Mouse (Mus musculus) Patski (cell line): ENCODE results near the gene B3gnt4. TPM values are rescaled to one million over a fixed set of nuclear protein-coding genes. Genes with fewer than 3 reads are reported as not detected.
A peak's percentile ranks its signal among the peaks of the same experiment; 100 is the strongest.
"Not testable (repeated sequence)": the region's sequence is repeated elsewhere in the genome, so short reads cannot be mapped to it uniquely, and the experiment has no call there.

ENCODE experiments used
- ATAC-seq: fragments of 100-300 bp; one replicate; pipeline ENCODE4 v1.8.0; 2021
- CTCF ChIA-PET: fragments of 350-600 bp; sonication (Branson Sonifier 250); formaldehyde crosslinking; loops from one replicate; lab custom pipeline; 2022; ENCODE audit warnings: inconsistent platforms; lab: Charles Lee
- POLR2A ChIA-PET: fragments of 350-600 bp; sonication (Branson Sonifier 250); formaldehyde crosslinking; loops from one replicate; lab custom pipeline; 2022; ENCODE audit warnings: antibody characterized with exemption, inconsistent platforms; lab: Charles Lee
- DNase-seq: peaks from one replicate; pipeline ENCODE4 v3.0.0-alpha.2; 2011; ENCODE audit warnings: low read depth, low spot score
- H3K27me3 ChIP-seq: fragments of 371-371 bp; one replicate; pipeline ENCODE4 v1.5.1; 2021
- CTCF ChIP-seq: fragments of 100-300 bp; IDR thresholded peaks from one replicate; pipeline ENCODE4 v1.5.1; 2021
- in situ Hi-C: fragments of 300-500 bp; cut with MboI; formaldehyde crosslinking; loops from 3 replicates; pipeline ENCODE4 v1.11.1; 2018; ENCODE audit warnings: low pct_unique_long_range_greater_than_20kb, mixed read lengths
- polyA plus RNA-seq: library from polyadenylated mRNA; unstranded; gene quantifications from one replicate; pipeline ENCODE4 v1.2.3, GENCODE M21; 2021

The B3gnt4 gene
- polyA plus RNA-seq, 1 experiment from 2014 or later, result 0.22 TPM

GRCm38 (mm10) chr5:123507936-123508723, 2.1 kb upstream of the B3gnt4 start:
- in situ Hi-C loops, result no loop called here
- ATAC-seq, result peak; percentile 49
- no peak for TF ChIP-seq CTCF
- ChIA-PET CTCF (interaction anchor here (1.2 to 1.3 kb wide), 2 partner anchors 8 to 13 kb away, joined by 3 to 5 read pairs; no protein-coding TSS in a partner anchor), POLR2A (no interaction called here)
- DNase-seq, result no peak
- H3K27me3 ChIP-seq, result peaks cover 9% of the 10 kb centered on the region

- in situ Hi-C loops, result no loop called here
- DNase-seq, result no peak
- CTCF ChIA-PET, result interaction anchor here (1.3 kb wide), 2 partner anchors 9 to 12 kb away, joined by 3 to 5 read pairs; no protein-coding TSS in a partner anchor
- peaks cover 9% of the 10 kb centered on the region for H3K27me3 ChIP-seq
- no peak for TF ChIP-seq CTCF
- POLR2A ChIA-PET, result no interaction called here
- no peak for ATAC-seq
Measured at GRCm38 (mm10) chr5:123508921-123509320, 1.3 kb upstream of the B3gnt4 start.

GRCm38 (mm10) chr5:123511426-123511825, 1.2 kb downstream of the B3gnt4 start:
- ATAC-seq, H3K27me3 ChIP-seq, in situ Hi-C loops, DNase-seq, CTCF ChIA-PET: not testable (repeated sequence)
- POLR2A ChIA-PET, result interaction anchor here (0.9 kb wide), 1 partner anchor 10 kb away, joined by 3 read pairs; no protein-coding TSS in a partner anchor

- ATAC-seq (no peak), DNase-seq (no peak)
- in situ Hi-C loops, result no loop called here
- ChIA-PET CTCF (no interaction called here), POLR2A (interaction anchor here (0.9 kb wide), 1 partner anchor 11 kb away, joined by 3 read pairs; no protein-coding TSS in a partner anchor)
- peaks cover 2% of the 10 kb centered on the region for H3K27me3 ChIP-seq
- no peak for TF ChIP-seq CTCF
Measured at GRCm38 (mm10) chr5:123512102-123512501, 1.8 kb downstream of the B3gnt4 start.

- ChIA-PET CTCF (interaction anchor here (1.1 to 1.2 kb wide), 2 partner anchors 16 to 71 kb away, joined by 3 to 6 read pairs; no protein-coding TSS in a partner anchor), POLR2A (no interaction called here)
- no peaks in the 10 kb centered on the region for H3K27me3 ChIP-seq
- no peak for DNase-seq
- TF ChIP-seq CTCF, result no peak
- no peak for ATAC-seq
- in situ Hi-C loops, result no loop called here
Measured at GRCm38 (mm10) chr5:123514871-123515270, 4.6 kb downstream of the B3gnt4 start.

- POLR2A ChIA-PET, result no interaction called here
Measured at GRCm38 (mm10) chr5:123520666-123521065, 10.4 kb downstream of the B3gnt4 start.

GRCm38 (mm10) chr5:123521621-123522020, 11.4 kb downstream of the B3gnt4 start:
- no peak for DNase-seq
- no peaks in the 10 kb centered on the region for H3K27me3 ChIP-seq
- ChIA-PET CTCF (interaction anchor here (1.3 kb wide), 1 partner anchor 13 kb away, joined by 5 read pairs; no protein-coding TSS in a partner anchor), POLR2A (no interaction called here)
- no peak for ATAC-seq
- in situ Hi-C loops, result no loop called here
- no peak for TF ChIP-seq CTCF

More at GRCm38 (mm10) chr5:123520666-123521065, 10.4 kb downstream of the B3gnt4 start:
- in situ Hi-C loops, result no loop called here
- DNase-seq, result no peak
- CTCF ChIA-PET, result interaction anchor here (1.3 kb wide), 1 partner anchor 12 kb away, joined by 5 read pairs; no protein-coding TSS in a partner anchor
- no peak for TF ChIP-seq CTCF
- no peak for ATAC-seq
- H3K27me3 ChIP-seq, result no peaks in the 10 kb centered on the region

- ATAC-seq, result no peak
- in situ Hi-C loops, result no loop called here
- ChIA-PET CTCF (no interaction called here), POLR2A (no interaction called here)
- no peaks in the 10 kb centered on the region for H3K27me3 ChIP-seq
- TF ChIP-seq CTCF, result no peak
- DNase-seq, result no peak
Measured at GRCm38 (mm10) chr5:123522166-123522565, 11.9 kb downstream of the B3gnt4 start.

- ChIA-PET POLR2A (no interaction called here), CTCF (no interaction called here)
- peak; percentile 88 for DNase-seq
Measured at GRCm38 (mm10) chr5:123523692-123524392, 13.6 kb downstream of the B3gnt4 start, which contains the start of gene Diablo. Gene Diablo, minus strand, starts transcription at chr5:123524176.

GRCm38 (mm10) chr5:123524393-123524750, 14.1 kb downstream of the B3gnt4 start:
- no peaks in the 10 kb centered on the region for H3K27me3 ChIP-seq
- CTCF ChIA-PET, result no interaction called here
- DNase-seq, result no peak
- TF ChIP-seq CTCF, result no peak
- POLR2A ChIA-PET, result no interaction called here
- in situ Hi-C loops, result no loop called here
- ATAC-seq, result peak; percentile 72

More at GRCm38 (mm10) chr5:123523692-123524392, 13.6 kb downstream of the B3gnt4 start, which contains the start of gene Diablo:
- ATAC-seq, result peak; percentile 88
- TF ChIP-seq CTCF, result no peak
- in situ Hi-C loops, result no loop called here
- no peaks in the 10 kb centered on the region for H3K27me3 ChIP-seq
